ENCODE assay signal across 9 mouse cellular contexts in the genomic region with DNA sequence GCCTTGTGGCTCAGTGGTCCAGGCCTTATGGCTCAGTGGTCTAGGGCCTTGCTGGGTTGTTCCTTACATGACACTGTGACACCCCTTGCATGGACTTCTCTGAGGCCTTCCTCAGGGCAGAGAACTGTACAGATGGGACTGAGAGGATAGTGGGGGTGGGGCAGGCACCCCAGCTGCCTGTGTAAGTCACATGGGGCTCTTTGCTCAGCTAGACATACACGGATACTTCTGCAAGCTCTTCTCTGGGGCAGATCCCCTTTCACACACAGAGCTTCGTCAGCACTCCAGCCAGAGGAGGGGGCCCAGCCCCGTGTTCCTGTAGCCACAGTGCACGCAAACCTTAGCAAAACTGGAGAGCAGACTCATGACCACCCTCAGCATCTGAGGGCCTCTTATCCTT.
DNase-seq lines count a peak whose midpoint lies in the region; ATAC-seq and TF ChIP-seq lines count a peak whose summit lies in the region.
"Had no signal": no experiment of that assay in that cellular context is flagged by ENCODE, and none has a peak within 500 bp of the region (broad histone marks: within the 10 kb centered on the region; RNA-seq: fewer than 3 reads in every experiment).

No protein-coding gene starts in this region.

- H3K9me3 ChIP-seq in kidney, embryonic 16.5 days (ENCODE audit: low read length): no peaks in the 10 kb centered on the region
- no peaks in the 10 kb centered on the region for H3K9me3 ChIP-seq in limb, embryonic 11.5 days (ENCODE audit: control insufficient read depth, low read length)
- H3K9me3 ChIP-seq: G1E had no signal

- H3K9ac ChIP-seq in kidney, embryonic 16.5 days (replicated peaks; ENCODE audit: low read length): peak overlapping the region; percentile 33; the same call in 1 of the 2 replicates
- no peak overlapping the region for H3K9ac ChIP-seq in limb, embryonic 11.5 days (ENCODE audit: low read length)

- TF ChIP-seq CTCF in brain, embryonic 14.5 days (IDR thresholded peaks at IDR 0.05; ENCODE audit: borderline replicate concordance, extremely low read depth, insufficient read depth, insufficient read length): no peak

- no peaks in the 10 kb centered on the region for H3K36me3 ChIP-seq in kidney, embryonic 16.5 days (ENCODE audit: insufficient read depth, low read length)
- no peaks in the 10 kb centered on the region for H3K36me3 ChIP-seq in limb, embryonic 11.5 days (ENCODE audit: control insufficient read depth, insufficient read depth, low read length)
- H3K36me3 ChIP-seq: G1E had no signal

- peak overlapping the region; percentile 78 for H3K27ac ChIP-seq in kidney, embryonic 16.5 days (ENCODE audit: low read length)
- peak overlapping the region; percentile 57 for H3K27ac ChIP-seq in limb, embryonic 11.5 days (replicated peaks; ENCODE audit: low read depth, low read length)

- peak; percentile 43; the same call in 1 of the 2 replicates for ATAC-seq in kidney, embryonic 16.5 days (ENCODE audit: low FRiP score, low TSS enrichment)
- no peak for ATAC-seq in limb, embryonic 11.5 days (ENCODE audit: insufficient number of reproducible peaks, low FRiP score, low TSS enrichment, low read depth)
- no peak for ATAC-seq in megakaryocyte, adult 5-6 weeks (ENCODE audit: poor library complexity, severe bottlenecking)

- no peaks in the 10 kb centered on the region for H3K27me3 ChIP-seq in kidney, embryonic 16.5 days (ENCODE audit: insufficient read depth, low read length)
- H3K27me3 ChIP-seq in limb, embryonic 11.5 days (ENCODE audit: control insufficient read depth, insufficient read depth, low read length): no peaks in the 10 kb centered on the region

- no peak for DNase-seq in kidney, postnatal 25 days
- DNase-seq in brain, embryonic 14.5 days (ENCODE audit: low read depth): peak; percentile 23
- DNase-seq in frontal cortex, adult 2 months (ENCODE audit: extremely low spot score in 1 of 2, low spot score in 1 of 2): peak; percentile 5 to 20
- DNase-seq in limb, embryonic 11.5 days (ENCODE audit: low spot score): no peak
- no peak for DNase-seq in liver
- DNase-seq: cerebellum, adult 18-20 months had no signal

- H3K4me1 ChIP-seq in kidney, embryonic 16.5 days (ENCODE audit: insufficient read depth, low read length): peaks cover 19% of the 10 kb centered on the region
- H3K4me1 ChIP-seq in limb, embryonic 11.5 days (ENCODE audit: control insufficient read depth, insufficient read depth, low read length): peaks cover 17% of the 10 kb centered on the region

- no peak for TF ChIP-seq POLR2A in brain, embryonic 14.5 days (IDR thresholded peaks at IDR 0.05; ENCODE audit: borderline replicate concordance, extremely low read depth, insufficient read depth, insufficient read length, poor library complexity, severe bottlenecking)

- WGBS in kidney, embryonic 16.5 days: 20% methylated on average over 4 of the region's 4 CpGs
- 67% methylated on average over 4 of the region's 4 CpGs for WGBS in limb, embryonic 11.5 days

- no peak overlapping the region for H3K4me3 ChIP-seq in kidney, embryonic 16.5 days (ENCODE audit: low read length)
- H3K4me3 ChIP-seq in limb, embryonic 11.5 days (ENCODE audit: low read depth, low read length): no peak overlapping the region

- H3K4me2 ChIP-seq in kidney, embryonic 16.5 days (replicated peaks; ENCODE audit: low read depth, low read length): no peak overlapping the region
- no peak overlapping the region for H3K4me2 ChIP-seq in limb, embryonic 11.5 days (ENCODE audit: low read depth, severe bottlenecking)

Comparison
In these comparisons a context has a peak if more than half of its experiments do, and no peak if none do; other contexts are left out.
1. DNase-seq: peak in brain, embryonic 14.5 days (single experiment) and frontal cortex, adult 2 months (2 of 2); none in kidney, postnatal 25 days (0 of 2), limb, embryonic 11.5 days (single experiment) and liver (single experiment).